Mouse (Mus musculus): ENCODE measurements around the gene Lat2.

Gene Lat2

DNA sequence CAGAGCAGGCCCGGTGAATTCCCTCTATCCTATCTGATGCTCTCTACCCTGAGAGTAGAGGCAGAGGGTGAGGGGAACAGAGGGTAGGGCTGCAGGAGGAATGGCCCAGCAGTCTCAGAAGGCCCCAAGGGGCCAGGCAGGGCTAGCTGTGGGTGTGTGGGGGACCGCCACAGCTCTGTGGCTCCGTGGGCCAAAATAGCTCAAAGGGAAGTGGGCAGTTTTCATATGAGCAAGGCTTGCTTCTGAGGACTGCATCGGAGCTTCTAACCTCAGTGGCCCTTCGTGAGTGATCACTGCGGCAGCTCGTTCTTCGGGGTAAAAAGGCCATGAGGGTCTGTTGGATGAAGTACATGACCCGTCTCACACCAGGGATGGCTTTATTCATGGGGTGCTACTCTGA, 1.1 kb downstream of the Lat2 start:
- DNase-seq (ENCODE audit: low read depth, low spot score): no peak

DNA sequence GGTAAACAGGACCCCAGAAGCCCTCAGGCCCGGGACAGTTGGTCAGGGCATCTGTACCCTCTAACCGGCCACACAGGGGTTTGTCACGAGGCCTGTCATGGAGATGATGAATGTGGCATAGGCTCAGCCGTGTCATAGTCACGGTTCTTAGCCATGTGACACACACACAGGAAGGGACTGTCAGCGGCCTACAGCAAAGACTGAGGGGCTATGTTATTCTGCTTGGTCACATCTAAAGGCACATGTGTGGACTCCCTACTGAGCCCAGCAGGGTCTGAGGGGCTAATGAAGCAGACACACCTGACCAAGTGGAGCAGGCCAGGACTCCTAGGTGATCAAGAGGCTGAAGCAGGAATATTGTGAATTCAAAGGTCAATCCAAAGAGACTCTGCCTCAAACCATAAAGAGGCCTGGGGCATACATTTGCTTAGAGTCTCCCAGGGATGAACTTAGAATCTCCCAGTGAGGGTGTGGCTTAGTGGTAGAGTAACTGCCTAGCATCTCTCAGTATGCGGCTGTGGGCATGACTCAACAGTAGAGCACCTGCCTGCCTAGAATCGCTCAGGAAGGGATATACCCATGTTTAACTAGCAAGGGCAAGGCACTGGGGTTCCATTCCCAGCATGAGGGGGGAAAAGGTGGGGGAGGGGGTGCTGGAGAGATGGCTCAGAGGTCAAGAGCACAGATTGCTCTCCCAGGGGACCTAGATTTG, 2.9 kb downstream of the Lat2 start:
- DNase-seq (ENCODE audit: low read depth, low spot score): no peak

DNA sequence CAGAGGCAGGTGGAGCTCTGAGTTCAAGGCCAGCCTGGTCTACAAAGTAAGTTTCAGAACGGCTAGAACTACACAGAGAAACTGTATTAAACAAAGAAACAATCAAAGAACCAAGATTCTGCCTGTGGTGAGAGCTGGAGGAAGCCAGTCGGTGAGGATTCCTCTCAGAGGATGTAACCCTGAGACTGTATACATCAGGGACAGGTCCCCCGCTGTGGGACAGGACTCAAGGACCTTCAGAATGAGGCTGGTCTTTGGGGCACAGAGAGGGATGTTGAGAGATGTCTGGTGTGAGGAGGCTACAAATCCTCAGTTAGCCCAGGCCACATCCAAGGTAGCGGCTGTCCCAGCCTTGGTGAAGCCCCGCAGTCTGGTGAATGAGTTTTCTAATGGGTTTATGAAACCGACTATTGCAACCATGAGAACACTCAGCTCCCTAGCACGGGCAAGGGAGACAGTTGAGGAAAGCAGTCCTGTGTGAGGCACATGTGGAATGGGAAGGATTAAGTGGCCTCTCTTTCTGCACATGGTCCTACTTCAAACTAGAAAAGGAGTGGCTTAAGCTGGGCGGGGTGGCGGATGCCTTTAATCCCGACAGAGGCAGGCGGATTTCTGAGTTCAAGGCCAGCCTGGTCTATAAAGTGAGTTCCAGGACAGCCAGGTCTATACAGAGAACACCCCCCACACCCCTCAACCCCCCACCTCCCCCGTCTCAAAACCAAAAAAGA, 4.7 kb downstream of the Lat2 start:
- DNase-seq (ENCODE audit: low read depth, low spot score): no peak

DNA sequence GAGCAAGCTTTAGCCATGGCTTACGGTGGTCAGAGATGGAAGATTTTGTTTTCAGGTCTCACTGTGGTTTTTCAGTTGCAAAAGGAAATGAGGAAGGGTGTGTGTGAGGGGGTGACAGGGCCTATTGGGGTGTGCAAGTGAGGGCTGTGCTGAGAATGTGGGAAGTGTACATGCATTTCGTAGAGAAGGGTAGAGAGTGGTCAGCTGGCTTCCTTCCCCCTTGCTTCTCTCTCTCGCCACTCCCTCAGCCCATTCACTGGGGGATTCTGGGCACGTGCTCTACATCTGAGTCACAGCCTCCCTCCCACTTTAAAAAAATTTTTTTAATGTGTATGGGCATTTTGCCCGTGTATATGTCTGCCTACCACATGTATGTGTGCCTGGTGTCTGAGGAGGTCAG, 7.7 kb downstream of the Lat2 start:
- DNase-seq (ENCODE audit: low read depth, low spot score): no peak

DNA sequence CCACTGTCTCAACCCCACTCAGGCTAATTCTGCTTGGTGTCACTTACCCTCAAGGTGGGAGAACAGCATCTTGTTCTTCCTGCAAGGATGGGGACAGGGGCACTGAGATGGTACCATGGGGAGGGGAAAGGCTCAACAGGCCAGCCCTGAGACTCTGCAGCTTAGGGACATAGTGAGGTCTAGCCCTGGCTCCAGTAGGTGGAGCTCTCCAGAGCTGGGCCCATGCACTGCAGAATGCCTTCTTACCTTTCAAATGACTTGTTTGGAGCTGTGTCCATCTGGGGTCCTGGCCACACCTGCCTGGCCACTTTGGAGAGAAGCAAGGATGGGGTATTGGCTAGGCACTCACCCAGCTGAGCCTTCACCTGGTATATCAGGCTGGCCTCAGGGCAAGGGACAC, 8.5 kb downstream of the Lat2 start:
- no peak for DNase-seq (ENCODE audit: low read depth, low spot score)

DNA sequence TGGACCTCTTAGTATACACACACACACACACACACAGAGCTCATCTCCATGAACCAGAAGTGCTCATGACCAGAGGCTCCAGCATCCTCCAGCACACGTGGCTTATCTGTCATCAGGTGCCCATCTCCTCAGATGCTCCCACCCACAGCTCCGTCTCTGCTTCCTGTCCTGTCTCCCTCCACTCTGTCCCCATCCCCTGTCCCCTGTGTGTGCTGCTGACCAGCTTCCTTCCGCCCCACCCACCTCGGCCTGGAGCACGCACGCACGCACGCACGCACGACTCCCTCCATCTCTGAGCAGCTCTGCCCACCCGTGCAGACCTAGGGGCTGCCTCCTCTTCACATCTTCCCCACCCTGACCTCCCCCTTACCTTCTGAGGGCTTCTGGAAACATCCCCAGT, 10.4 kb downstream of the Lat2 start:
- no peak for DNase-seq (ENCODE audit: low read depth, low spot score)

DNA sequence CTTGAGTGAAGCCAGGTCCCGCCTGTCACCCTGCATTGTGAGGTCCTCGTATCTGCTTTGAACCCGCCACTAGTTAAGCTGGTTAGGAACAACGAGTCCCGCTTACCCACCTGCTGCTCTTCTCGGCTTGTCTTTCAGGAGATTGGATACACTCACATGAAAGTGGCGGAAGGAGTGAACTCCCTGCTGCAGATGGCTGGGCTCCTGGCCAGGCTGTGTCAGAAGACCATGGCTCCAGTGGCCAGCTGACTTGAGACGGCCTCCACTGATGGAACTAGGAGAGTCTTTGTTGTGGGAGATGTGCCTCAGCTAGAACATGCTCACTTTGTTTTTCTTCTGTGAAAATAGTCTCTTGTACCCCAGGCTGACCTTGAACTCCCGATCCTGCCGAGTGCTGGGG, 17.1 kb downstream of the Lat2 start:
- DNase-seq (ENCODE audit: low read depth, low spot score): no peak

DNA sequence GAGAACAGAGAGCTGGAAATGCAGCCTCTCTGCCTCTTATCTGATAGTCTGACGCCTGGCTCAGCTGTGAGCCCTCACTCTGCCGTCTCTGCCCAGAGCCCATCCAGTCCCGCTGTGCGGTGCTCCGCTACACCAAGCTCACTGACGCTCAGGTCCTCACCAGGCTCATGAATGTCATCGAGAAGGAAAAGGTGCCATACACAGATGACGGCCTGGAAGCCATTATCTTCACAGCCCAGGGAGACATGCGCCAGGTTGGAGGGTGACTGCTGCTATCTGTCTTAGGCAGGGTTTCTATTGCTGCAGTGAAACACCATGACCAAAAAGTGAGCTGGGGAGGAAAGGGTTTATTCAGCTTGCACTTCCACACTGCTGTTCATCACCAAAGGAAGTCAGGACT, 21.7 kb downstream of the Lat2 start:
- no peak for DNase-seq (ENCODE audit: low read depth, low spot score)

DNA sequence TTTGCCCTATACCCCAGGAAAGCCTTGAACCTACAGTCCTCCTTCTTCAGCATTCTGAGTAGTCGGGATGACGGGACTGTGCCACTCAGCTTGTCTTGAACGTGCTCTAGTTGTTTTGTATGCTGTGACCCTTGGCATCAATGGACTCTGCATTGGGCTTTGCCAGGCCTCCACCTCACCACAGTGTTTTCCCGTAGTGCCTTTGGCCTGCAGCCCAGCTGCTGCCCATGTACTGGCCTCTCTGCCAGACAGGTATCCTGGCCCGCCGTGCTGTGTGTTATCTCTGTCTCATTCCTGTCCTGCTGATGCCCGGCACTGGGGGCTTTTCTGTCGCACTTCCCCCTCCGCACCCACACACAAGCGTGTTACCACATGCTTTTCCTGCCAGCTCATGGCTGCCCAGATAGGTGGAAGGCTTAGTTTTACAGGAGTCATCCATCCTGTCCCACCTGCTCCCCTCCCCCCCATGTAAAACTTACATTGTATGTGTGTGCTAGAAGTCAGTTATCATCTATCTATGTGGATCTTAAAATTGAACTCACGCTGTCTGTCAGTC, 22.7 kb downstream of the Lat2 start:
- DNase-seq (ENCODE audit: low read depth, low spot score): no peak

DNA sequence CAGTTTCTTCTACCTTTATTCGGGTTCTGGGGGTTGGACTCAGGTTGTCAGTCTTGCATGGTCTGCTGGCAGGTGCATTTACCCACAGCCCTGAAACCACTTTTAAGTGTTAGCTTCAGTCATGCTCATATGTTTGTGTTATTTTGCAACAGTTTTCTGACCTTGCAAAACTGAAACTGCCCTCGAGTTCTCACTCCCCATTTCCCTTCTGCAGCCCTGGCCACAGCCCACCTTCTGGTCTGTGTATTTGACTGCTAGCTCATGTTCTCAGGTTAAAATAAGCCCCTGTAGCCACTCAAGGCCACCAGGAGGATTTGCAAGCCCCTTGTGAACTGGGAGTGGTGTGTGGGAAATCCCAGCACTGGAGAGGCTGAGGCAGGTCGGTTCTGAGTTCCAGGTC, 24.9 kb downstream of the Lat2 start:
- DNase-seq (ENCODE audit: low read depth, low spot score): no peak

DNA sequence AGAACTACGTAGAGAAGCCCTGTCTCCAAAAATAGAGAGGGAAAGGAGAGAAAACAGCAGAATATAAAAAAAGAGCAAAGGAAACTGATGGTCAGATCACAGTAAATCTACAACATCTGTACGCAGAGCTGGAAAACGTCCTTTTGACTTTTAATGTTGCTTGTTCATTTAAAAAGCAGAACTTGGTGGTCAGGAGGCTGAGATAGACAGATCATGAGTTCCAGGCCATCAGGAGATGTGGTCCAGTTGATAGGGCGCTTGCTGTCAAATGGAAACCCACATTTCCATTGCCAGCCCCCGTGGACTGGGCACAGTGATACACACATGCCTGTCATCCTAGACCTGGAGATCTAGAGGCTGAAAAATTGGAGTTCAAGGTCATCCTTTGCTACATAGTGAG, 30.0 kb downstream of the Lat2 start:
- DNase-seq (ENCODE audit: low read depth, low spot score): no peak

DNA sequence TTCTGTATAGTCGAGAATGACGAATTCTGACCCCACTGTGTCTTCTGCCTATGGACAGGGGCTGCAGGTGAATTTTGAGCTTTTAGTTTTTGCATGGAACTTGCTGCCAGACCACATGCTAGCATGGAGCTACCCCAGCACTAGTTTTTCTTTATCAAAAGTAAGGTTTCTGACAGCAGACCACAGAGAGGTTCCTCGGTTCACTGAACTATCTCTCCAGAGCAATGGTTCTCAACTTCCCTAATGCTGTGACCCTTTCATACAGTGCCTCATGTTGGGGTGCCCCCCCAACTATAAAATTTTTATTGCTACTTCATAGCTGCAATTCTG, 31.0 kb downstream of the Lat2 start:
- no peak for DNase-seq (ENCODE audit: low read depth, low spot score)

DNA sequence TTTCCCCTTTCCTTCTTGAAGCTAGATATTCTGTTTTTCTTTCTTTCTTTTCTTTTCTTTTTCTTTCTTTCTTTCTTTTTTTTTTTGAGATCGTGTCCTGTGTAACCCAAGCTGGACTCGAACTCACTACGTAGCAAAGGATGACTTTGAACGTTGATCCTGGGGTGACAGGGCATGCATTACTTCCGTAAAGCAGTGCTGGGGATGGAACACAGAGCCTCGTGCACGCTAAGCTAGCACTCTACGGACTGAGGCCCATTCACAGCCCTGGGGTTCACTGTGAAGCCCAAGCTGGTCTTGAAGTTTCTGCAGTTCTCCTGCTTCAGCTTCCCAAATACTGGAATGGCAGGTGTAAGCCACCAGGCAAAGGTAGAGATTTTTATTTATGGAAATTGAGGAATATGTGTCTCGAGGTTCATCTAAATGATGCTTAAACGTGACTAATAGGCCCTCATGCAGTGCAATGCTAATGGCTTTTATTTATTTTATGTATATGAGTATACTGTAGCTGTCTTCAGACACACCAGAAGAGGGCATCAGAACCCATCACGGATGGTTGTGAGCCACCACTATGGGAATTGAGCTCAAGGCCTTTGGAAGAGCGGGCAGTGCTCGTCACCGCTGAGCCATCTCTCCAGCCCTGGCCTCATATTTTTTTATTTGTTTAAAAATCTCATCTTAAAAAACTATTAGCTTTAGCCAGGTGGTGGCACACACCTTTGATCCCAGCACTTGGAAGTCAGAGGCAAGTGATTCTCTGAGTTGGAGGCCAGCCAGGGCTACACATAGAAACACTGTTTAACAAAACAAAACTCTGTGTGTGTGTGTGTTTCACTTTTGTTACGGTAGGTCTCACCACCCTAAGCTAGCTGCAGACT, 31.6 kb downstream of the Lat2 start:
- DNase-seq (ENCODE audit: low read depth, low spot score): no peak

DNA sequence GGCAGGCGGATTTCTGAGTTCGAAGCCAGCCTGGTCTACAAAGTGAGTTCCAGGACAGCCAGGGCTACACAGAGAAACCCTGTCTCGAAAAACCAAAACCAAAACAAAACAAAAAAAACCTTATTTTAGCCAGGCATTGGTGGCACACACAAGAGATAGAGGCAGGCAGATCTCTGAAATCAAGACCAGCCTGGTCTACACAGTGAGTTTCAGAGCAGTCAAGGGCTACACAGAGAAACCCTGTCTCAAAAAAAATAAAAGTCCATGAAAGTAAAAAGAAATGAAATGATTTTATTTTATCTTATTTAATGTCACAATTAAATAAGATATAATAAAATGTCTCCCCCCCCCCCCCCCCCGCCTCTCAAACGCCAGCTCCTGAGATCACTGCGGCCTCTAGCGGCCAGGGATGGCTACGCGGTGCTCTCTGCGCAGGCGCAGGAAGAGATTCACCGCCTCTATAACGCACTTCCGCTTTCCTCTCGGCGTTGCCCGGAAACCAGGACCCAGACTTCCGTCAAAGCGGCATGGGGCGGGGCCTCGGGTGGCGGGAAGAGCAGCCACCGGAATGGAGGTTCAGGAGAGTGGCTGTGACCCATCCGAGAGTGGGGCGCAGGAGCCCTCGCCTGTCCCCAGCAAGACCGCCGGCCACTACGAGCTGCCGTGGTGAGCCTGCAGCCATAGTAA, 32.5 kb downstream of the Lat2 start:
- DNase-seq (ENCODE audit: low read depth, low spot score): peak; percentile 94

DNA sequence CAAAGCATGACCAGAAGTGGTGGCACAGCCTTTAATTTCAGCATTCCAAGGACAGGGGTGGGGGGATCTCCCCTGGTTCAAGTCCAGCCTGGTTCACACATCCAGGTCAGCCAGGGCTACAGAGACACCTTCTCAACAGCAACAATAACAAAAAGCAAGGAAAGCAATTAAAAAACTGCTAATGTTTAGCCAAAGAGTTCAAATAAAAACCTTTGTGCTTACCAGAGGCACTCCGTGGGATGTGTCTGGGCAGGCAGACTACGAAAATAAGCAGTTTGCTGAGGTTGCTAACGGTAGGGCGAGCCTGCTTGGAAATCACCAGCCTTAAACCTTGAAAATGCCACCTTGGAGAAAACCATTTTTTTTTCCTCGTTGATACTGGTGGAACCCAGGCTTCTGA, 33.7 kb downstream of the Lat2 start, which contains the start of gene Rfc2:
Gene Rfc2, plus strand, starts transcription at position 221 of the 400 bp plus-strand sequence.
- DNase-seq (ENCODE audit: low read depth, low spot score): no peak

DNA sequence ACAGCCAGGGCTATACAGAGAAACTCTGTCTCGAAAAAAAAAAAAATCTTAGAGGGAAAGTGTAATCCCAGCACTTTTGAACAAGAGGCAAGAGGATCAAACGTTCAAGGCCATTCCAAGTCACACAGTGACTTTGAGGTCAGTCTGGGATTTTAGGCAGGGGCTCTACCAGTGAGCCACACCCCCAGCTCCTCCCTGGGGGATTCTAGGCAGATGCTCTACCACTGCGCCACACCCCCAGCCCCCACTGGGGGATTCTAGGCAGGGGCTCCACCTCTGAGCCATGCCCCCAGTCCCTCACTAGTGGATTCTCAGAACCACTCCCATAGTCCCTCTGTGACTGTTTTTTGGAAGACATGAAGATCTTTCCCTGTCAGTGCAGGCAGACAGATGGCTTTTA, 35.7 kb downstream of the Lat2 start:
- no peak for DNase-seq (ENCODE audit: low read depth, low spot score)

DNA sequence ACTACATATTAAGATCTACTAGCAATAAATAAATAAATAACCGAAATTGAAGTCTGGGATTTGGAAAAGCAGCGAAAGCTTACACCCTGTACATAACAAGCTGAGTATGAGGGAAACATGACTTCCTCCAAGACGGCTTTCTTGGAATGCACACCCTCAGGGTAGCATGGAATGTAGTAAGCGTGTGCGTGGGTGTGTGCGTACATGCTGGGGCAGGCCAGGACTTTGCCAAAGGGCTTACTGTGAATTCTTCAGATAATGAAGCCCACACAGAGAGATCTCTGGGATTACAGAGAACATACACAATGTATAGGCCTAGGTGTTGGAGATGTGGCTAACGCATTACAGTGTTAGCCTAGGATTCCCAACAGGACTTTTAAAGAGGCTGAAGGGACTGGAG, 37.3 kb downstream of the Lat2 start:
- no peak for DNase-seq (ENCODE audit: low read depth, low spot score)

DNA sequence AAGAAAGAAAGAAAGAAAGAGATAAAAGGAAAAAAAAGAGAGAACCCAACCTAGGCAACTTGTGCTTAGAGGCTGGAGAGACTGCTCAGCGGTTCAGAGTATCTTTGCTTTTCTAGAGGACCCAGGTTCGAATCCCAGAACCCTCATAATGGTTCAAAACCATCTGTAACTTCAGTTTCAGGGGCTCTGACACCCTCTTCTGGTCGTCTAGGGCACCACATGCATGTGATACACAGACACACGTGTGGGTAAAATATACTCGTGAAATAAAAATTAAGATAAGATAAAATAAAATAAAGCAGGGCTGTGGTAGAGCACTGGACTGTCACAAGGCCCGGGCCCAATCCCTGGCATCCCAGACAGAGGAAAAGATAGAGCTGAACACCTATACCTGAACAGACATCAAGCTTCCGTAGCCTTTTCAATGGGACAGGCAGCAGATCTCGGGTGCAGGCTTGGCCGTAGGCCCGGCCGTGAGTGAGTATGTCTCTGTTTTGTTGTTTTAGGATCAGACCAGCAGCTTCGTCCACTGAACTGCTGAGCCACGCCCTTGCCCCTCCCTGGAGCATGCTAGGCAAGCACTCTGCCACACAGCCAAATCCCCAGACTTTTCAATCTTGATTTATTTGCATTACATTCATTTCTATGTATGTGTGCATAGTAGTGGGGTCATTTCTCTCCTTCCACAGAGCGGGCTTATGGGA, 38.2 kb downstream of the Lat2 start:
- DNase-seq (ENCODE audit: low read depth, low spot score): no peak

DNA sequence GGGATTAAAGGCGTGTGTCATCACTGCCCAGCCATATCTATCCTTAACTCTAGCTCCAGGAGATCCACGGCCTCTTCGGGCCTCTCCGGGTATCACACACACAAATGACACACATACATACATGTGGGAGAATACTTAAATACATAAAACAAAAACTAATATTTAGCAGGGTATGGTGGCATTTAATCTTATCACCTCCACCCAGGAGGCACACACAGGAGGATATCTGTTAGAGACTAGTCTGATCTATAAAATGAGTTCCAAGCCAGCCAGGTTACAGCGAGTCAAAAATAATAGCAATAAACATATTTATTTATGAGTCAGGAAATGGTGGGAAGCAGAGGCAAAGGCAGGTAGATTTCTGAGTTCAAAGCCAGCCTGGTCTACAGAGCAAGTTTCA, 39.0 kb downstream of the Lat2 start:
- no peak for DNase-seq (ENCODE audit: low read depth, low spot score)

DNA sequence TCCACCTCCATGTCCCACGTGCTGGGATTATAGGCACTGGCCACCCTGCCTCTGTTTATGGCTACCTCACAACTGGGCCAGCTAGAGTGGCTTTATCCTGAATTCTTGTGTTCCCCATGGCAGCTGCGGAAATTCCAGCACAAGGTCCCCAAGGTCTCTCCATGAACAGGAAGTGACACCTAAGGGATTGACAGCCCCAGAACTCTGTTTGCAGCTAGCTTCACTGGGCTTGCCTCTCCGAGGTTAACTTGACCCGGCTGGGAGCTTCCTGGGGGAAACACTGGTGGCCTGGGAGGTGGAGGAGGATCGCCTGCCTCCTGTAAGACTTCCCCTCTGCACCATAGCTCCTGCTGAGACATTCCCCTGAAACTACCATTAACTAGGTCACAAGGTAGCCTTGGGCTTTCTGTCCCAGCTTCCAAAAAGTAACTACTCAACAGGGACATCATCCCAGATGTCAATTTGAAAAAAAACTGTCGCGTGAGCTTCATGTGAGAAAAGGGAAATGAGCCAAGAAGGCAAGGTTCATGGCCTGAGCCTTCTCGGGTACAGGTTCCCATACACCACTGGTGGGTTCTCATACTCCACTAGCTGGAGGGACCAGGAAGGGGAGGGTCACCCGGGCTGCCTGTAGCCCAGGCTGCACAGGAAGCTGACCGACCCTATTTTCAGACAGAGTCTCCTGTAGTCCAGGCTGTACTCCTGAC, 42.2 kb downstream of the Lat2 start:
- no peak for DNase-seq (ENCODE audit: low read depth, low spot score)

All from c-Kit-negative CD71-positive TER-119-positive erythroid progenitor cells, embryonic 14.5 days (primary cell).